Mouse (Mus musculus) embryonic facial prominence, embryonic 10.5 days (tissue): ENCODE results near the gene Lpcat2b. TPM values are rescaled to one million over a fixed set of nuclear protein-coding genes. Genes with fewer than 3 reads are reported as not detected.

Source experiments
- DNase-seq: peaks from one replicate; pipeline ENCODE4 v3.0.0-alpha.2; 2017; ENCODE audit warnings: low spot score
- H3K27ac ChIP-seq: fragments of 300-500 bp; sonication (generic); replicated peaks from 2 replicates; pipeline ENCODE4 v1.5.1; 2016; ENCODE audit warnings: mild to moderate bottlenecking
- H3K27me3 ChIP-seq: fragments of 300-500 bp; sonication (generic); replicated peaks from 2 replicates; pipeline ENCODE4 v1.6.1; 2016; ENCODE audit warnings: low read depth, mild to moderate bottlenecking; ENCODE audit not compliant: poor library complexity, severe bottlenecking
- H3K36me3 ChIP-seq: fragments of 300-500 bp; sonication (generic); replicated peaks from 2 replicates; pipeline ENCODE4 v1.6.1; 2016; ENCODE audit warnings: mild to moderate bottlenecking, moderate library complexity
- H3K4me1 ChIP-seq: fragments of 300-500 bp; sonication (generic); 2 replicates; pipeline ENCODE4 v1.6.1; 2016
- H3K4me3 ChIP-seq: fragments of 300-500 bp; sonication (generic); 2 replicates; pipeline ENCODE4 v1.5.1; 2016; ENCODE audit warnings: mild to moderate bottlenecking, moderate library complexity
- H3K9me3 ChIP-seq: fragments of 300-500 bp; sonication (generic); 2 replicates; pipeline ENCODE4 v1.6.1; 2016; ENCODE audit warnings: mild to moderate bottlenecking
- WGBS: fragments of 180-500 bp; shearing (Covaris S2); methylation state at CpG from one replicate; pipeline ENCODE4 v1.1.7; 2016; 5-methylcytosine and 5-hydroxymethylcytosine counted together
- polyA plus RNA-seq: library from polyadenylated mRNA; unstranded; fragments of >200 nt; fragmentation: Nextera tagmentation; extraction: Ambion mirVana; gene quantifications from 2 replicates; pipeline ENCODE4 v1.2.1, GENCODE M21; 2016

Gene Lpcat2b
- polyA plus RNA-seq, 1 experiment from 2014 or later: not detected

DNA sequence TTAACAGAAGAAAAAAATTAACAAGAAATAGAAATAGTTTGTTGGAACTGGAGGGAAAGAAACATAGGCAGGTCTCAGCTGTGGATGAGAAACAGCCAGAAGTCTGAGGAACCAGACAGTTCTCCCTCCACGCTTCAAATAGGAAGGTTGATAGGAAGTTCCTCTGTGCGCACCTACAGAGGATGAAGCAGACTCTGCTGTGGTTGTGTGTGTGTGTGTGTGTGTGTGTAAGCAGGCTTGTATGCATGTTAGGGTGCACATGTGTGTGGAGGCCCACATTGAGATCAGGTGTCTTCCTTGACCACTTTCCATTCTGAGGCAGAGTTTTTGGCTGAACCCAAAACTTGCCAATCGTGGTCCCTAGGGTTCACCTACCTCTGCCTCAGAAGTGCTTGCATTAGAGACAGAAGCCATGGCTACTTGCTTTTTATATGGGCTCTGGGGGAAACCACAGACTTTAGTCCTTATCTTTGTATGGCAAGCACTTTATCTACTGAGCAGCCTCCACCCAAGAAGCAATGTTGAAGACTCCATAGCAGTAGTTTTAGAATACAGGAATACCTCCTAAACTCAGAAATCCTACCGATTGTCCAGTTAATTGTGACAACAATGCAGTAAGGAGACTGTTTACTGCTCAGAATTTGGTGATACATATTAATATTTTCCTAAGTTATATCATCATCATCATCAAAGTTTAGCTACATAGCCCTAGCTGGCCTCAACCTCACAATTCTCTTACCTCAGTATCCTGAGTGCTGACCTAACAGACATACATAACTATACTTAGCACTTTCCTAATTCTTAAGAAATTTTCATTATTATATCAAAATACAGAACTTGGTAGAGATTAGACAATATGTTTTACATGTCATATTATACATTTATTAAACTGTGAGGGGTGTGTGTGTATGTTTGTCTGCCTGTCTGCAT is 31.1 kb downstream of the Lpcat2b start:
- WGBS: 92% methylated on average over 4 of the region's 4 CpGs
- Histone ChIP-seq H3K4me3 (no peak overlapping the region), H3K9me3 (no peaks in the 10 kb centered on the region), H3K27ac (no peak overlapping the region), H3K36me3 (no peaks in the 10 kb centered on the region), H3K27me3 (no peaks in the 10 kb centered on the region), H3K4me1 (peaks cover 7% of the 10 kb centered on the region)
- no peak for DNase-seq

- 41% methylated on average over 5 of the region's 5 CpGs for WGBS
- Histone ChIP-seq H3K4me1 (peaks cover 7% of the 10 kb centered on the region), H3K27ac (no peak overlapping the region), H3K36me3 (peaks cover 8% of the 10 kb centered on the region), H3K9me3 (no peaks in the 10 kb centered on the region), H3K27me3 (no peaks in the 10 kb centered on the region), H3K4me3 (no peak overlapping the region)
- no peak for DNase-seq
These were observed 35.2 kb downstream of the Lpcat2b start for GRCm38 (mm10) chr5:107466501-107466900.

GRCm38 (mm10) chr5:107467098-107467497 is 35.7 kb downstream of the Lpcat2b start:
- peaks cover 9% of the 10 kb centered on the region for H3K36me3 ChIP-seq
- H3K27ac ChIP-seq: no peak overlapping the region
- H3K4me1 ChIP-seq: peaks cover 7% of the 10 kb centered on the region
- no peak overlapping the region for H3K4me3 ChIP-seq
- no peaks in the 10 kb centered on the region for H3K9me3 ChIP-seq
- WGBS: 75% methylated on average over 4 of the region's 4 CpGs
- no peaks in the 10 kb centered on the region for H3K27me3 ChIP-seq
- DNase-seq: no peak

DNA sequence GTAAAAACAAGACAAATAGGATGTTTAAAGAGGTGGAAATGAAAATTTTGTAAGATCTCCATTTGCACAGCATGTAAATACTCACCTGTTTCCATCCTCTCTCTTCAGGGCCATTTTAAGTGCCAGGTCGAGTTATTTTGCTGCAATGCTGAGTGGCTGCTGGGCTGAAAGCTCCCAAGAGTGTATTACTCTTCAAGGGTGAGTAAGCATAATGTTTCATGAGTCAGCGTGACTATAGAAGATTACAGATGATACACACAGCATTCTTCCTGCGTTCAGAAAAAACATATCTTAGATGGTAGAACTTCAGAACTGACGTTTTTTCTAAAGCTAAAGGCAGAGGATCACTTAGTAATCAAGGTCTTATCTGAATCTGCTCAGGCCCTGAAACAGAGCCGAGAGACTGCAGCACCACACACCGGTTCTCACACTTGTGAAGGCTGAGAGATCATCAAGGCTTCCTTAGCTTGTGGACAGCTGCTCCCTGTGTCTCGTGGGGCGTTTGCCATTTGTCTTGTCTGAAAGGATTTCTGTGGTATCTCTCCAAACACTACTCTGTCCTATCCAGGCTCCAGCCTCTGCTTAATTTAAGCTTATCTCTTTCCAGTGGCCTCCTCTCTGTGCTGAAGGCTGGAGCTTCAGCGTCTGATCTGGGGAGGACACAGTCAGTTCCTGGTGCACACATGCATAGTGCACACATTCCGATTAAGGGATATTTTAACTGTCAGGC is 39.4 kb downstream of the Lpcat2b start:
- Histone ChIP-seq H3K4me1 (peaks cover 7% of the 10 kb centered on the region), H3K27ac (no peak overlapping the region), H3K9me3 (no peaks in the 10 kb centered on the region), H3K4me3 (no peak overlapping the region), H3K27me3 (no peaks in the 10 kb centered on the region), H3K36me3 (peaks cover 21% of the 10 kb centered on the region)
- 85% methylated on average over 10 of the region's 10 CpGs for WGBS
- no peak for DNase-seq

GRCm38 (mm10) chr5:107480194-107480593 is 48.8 kb downstream of the Lpcat2b start:
- H3K4me1 ChIP-seq: peaks cover 3% of the 10 kb centered on the region; the same call in 1 of the 2 replicates
- peaks cover 5% of the 10 kb centered on the region; the same call in 1 of the 2 replicates for H3K36me3 ChIP-seq
- H3K9me3 ChIP-seq: no peaks in the 10 kb centered on the region
- H3K27me3 ChIP-seq: no peaks in the 10 kb centered on the region
- 96% methylated on average over 2 of the region's 2 CpGs for WGBS
- no peak overlapping the region for H3K4me3 ChIP-seq
- H3K27ac ChIP-seq: no peak overlapping the region
- no peak for DNase-seq

Other genes with a start within 250 kb of the Lpcat2b start
- gene Tgfbr3, start 141.9 kb upstream of the Lpcat2b start, polyA plus RNA-seq: 9.4 and 9.8 TPM in 2 replicates
- 1.3 and 1.6 TPM in 2 replicates for gene Brdt, start 100.4 kb upstream of the Lpcat2b start, polyA plus RNA-seq
- 0.43 and 0.76 TPM in 2 replicates for gene Ephx4, start 28.8 kb upstream of the Lpcat2b start, polyA plus RNA-seq
- 4.5 and 4.9 TPM in 2 replicates for gene Btbd8, start 6.4 kb downstream of the Lpcat2b start, polyA plus RNA-seq
- gene Gm42669, start 76.1 kb downstream of the Lpcat2b start, polyA plus RNA-seq: 0.38 and 0.42 TPM in 2 replicates
- gene 1700028K03Rik, start 103.2 kb downstream of the Lpcat2b start, polyA plus RNA-seq: 0.02 and 0.06 TPM in 2 replicates
- 20.0 and 21.8 TPM in 2 replicates for gene Rpap2, start 165.8 kb downstream of the Lpcat2b start, polyA plus RNA-seq
- gene Glmn, start 166.3 kb downstream of the Lpcat2b start, polyA plus RNA-seq: 40.1 and 40.5 TPM in 2 replicates